Comparison of ENCODE assay signal across 38 mouse cellular contexts in the genomic region with DNA sequence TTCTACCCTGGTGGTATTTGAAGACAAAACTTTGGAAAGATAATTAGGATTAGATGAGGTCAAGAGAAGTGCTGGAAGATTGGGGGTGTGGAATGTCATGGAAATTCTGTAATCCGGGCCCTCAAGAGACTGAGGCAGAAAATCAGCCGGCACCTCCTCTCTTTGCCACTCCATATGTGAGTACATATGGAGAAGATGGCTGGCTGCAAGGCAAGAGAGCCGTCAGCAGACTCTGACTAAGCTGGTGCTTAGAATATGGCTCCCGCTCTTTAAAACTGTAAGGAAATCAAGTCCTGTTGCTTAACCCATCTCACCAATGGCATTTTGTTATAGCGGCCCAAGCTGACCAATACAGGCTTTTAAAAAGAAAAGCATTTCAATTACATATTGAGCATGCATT. TPM values are rescaled to one million over a fixed set of nuclear protein-coding genes. Genes with fewer than 3 reads are reported as not detected.
A peak's percentile ranks its signal among the peaks of the same experiment; 100 is the strongest.
DNase-seq lines count a peak whose midpoint lies in the region; TF ChIP-seq lines count a peak whose summit lies in the region.
"Had no signal": no experiment of that assay in that cellular context is flagged by ENCODE, and none has a peak within 500 bp of the region (broad histone marks: within the 10 kb centered on the region; RNA-seq: fewer than 3 reads in every experiment).

No protein-coding gene starts in this region.

- peak; percentile 13 to 46 for DNase-seq in frontal cortex, postnatal 36 days (ENCODE audit: low spot score in 2 of 2)
- no peak for DNase-seq in frontal cortex, postnatal 25 days (ENCODE audit: low spot score in 2 of 2)
- DNase-seq in left cerebral cortex, adult 18-20 months (ENCODE audit: low spot score in 2 of 2): peak; percentile 15 to 16
- DNase-seq in left cerebral cortex, adult 2 months (ENCODE audit: extremely low spot score in 1 of 2, low spot score in 2 of 2): no peak
- peak; percentile 60 for DNase-seq in brain, adult 2 months (ENCODE audit: low read depth, low spot score)
- DNase-seq in limb, embryonic 10.5 days (ENCODE audit: low spot score): peak; percentile 24
- no peak for DNase-seq in embryo, embryonic 11 days
- DNase-seq: cerebellum, adult 18-20 months; cerebellum, postnatal 10 days; gastrocnemius, postnatal 10 days; heart, postnatal 10 days; kidney, adult 9 months; kidney, postnatal 10 days; liver, embryonic 13.5 days; lung, adult 18-20 months; lung, postnatal 4 days; spleen, adult 18-20 months; thymus, adult 18-20 months; thymus, postnatal 36 days had no signal

- intact Hi-C loops in left cerebral cortex, adult 2 months (cut with DNase I): no loop called here

- H3K4me3 ChIP-seq in left cerebral cortex, adult 2 months: no peak overlapping the region
- no peak overlapping the region for H3K4me3 ChIP-seq in limb, embryonic 10.5 days
- H3K4me3 ChIP-seq: heart, embryonic 13.5 days; limb, embryonic 15.5 days; liver, embryonic 13.5 days; megakaryocyte, embryonic 14.5 days; midbrain, embryonic 12.5 days; neural tube, embryonic 13.5 days had no signal

- no peaks in the 10 kb centered on the region for H3K27me3 ChIP-seq in limb, embryonic 10.5 days (ENCODE audit: low read depth, poor library complexity, severe bottlenecking)
- H3K27me3 ChIP-seq: limb, embryonic 15.5 days; liver, embryonic 13.5 days; megakaryocyte, embryonic 14.5 days; midbrain, embryonic 12.5 days had no signal

- no peaks in the 10 kb centered on the region for H3K36me3 ChIP-seq in limb, embryonic 10.5 days
- H3K36me3 ChIP-seq: heart, embryonic 13.5 days; limb, embryonic 15.5 days; liver, embryonic 13.5 days; midbrain, embryonic 12.5 days; neural tube, embryonic 13.5 days had no signal

- no peak for TF ChIP-seq CTCF in left cerebral cortex, adult 2 months (IDR thresholded peaks at IDR 0.05)

- H3K9me3 ChIP-seq in limb, embryonic 10.5 days (replicated peaks): no peaks in the 10 kb centered on the region
- H3K9me3 ChIP-seq: heart, embryonic 13.5 days; limb, embryonic 15.5 days; liver, embryonic 13.5 days; midbrain, embryonic 12.5 days; neural tube, embryonic 13.5 days had no signal

- H3K4me1 ChIP-seq in limb, embryonic 10.5 days: peaks cover 28% of the 10 kb centered on the region
- H3K4me1 ChIP-seq: liver, embryonic 13.5 days; megakaryocyte, embryonic 14.5 days had no signal

- no peak overlapping the region for H3K27ac ChIP-seq in left cerebral cortex, adult 2 months
- peak overlapping the region; percentile 42; the same call in 1 of the 2 replicates for H3K27ac ChIP-seq in limb, embryonic 10.5 days
- H3K27ac ChIP-seq: heart, embryonic 13.5 days; hindbrain, embryonic 14.5 days; liver, embryonic 13.5 days; midbrain, embryonic 12.5 days; neural tube, embryonic 13.5 days had no signal

- WGBS in limb, embryonic 10.5 days: 83% methylated on average over 5 of the region's 5 CpGs

RNA-seq across cellular contexts. Expression of a gene that starts 27.6 kb away (rescaled TPM):
- total RNA-seq in left cerebral cortex, adult 18-20 months (2021): 1 to 10 TPM; 2.1 to 4.0 TPM
- 1 to 10 TPM; 3.2 to 3.6 TPM for total RNA-seq in left cerebral cortex, adult 2 months (2021)
- polyA plus RNA-seq in limb, embryonic 10.5 days (2016; fragmentation: Nextera tagmentation; extraction: Ambion mirVana): 1.1 and 2.8 TPM in 2 replicates
- total RNA-seq: common myeloid progenitor, adult 5-6 weeks; granulocyte monocyte progenitor cell, adult 5-6 weeks; hematopoietic stem cell, adult 5-6 weeks; MEL had no signal
- polyA plus RNA-seq: Patski had no signal

RNA-seq across cellular contexts. Expression of a gene that starts 45.1 kb away (rescaled TPM):
- total RNA-seq in left cerebral cortex, adult 18-20 months (2021): not detected
- total RNA-seq in left cerebral cortex, adult 2 months (2021): not detected
- polyA plus RNA-seq in limb, embryonic 10.5 days (2016; fragmentation: Nextera tagmentation; extraction: Ambion mirVana): 0.09 TPM in 1 of 2 replicates, not detected in the other
- total RNA-seq: common myeloid progenitor, adult 5-6 weeks; gastrocnemius, postnatal 10 days; granulocyte monocyte progenitor cell, adult 5-6 weeks; hematopoietic stem cell, adult 5-6 weeks; layer of hippocampus, postnatal 10 days; left cerebral cortex, postnatal 14 days; MEL had no signal
- polyA plus RNA-seq: embryonic facial prominence, embryonic 14.5 days; forebrain, embryonic 14.5 days; intestine, postnatal 0 days; large intestine, adult 2 months; limb, embryonic 15.5 days; lung, postnatal 0 days; midbrain, embryonic 12.5 days; neural tube, embryonic 13.5 days; Patski had no signal

RNA-seq across cellular contexts. Expression of a gene that starts 58.0 kb away (rescaled TPM):
- total RNA-seq in left cerebral cortex, adult 18-20 months (2021): not detected
- not detected for total RNA-seq in left cerebral cortex, adult 2 months (2021)
- polyA plus RNA-seq in limb, embryonic 10.5 days (2016; fragmentation: Nextera tagmentation; extraction: Ambion mirVana): not detected in 2 replicates
- total RNA-seq: common myeloid progenitor, adult 5-6 weeks; gastrocnemius, postnatal 10 days; granulocyte monocyte progenitor cell, adult 5-6 weeks; heart, postnatal 10 days; hematopoietic stem cell, adult 5-6 weeks; layer of hippocampus, postnatal 10 days; left cerebral cortex, postnatal 14 days; MEL had no signal
- polyA plus RNA-seq: embryonic facial prominence, embryonic 14.5 days; forebrain, embryonic 14.5 days; hindbrain, embryonic 14.5 days; intestine, postnatal 0 days; large intestine, adult 2 months; limb, embryonic 15.5 days; lung, postnatal 0 days; neural tube, embryonic 13.5 days; Patski; stomach, embryonic 16.5 days had no signal

Comparison
In these comparisons a context has a peak if more than half of its experiments do, and no peak if none do; other contexts are left out.
1. DNase-seq: peak in frontal cortex, postnatal 36 days (2 of 2), left cerebral cortex, adult 18-20 months (2 of 2), brain, adult 2 months (single experiment) and limb, embryonic 10.5 days (single experiment); none in frontal cortex, postnatal 25 days (0 of 2), left cerebral cortex, adult 2 months (0 of 2) and embryo, embryonic 11 days (single experiment).